Mouse (Mus musculus) gastrocnemius, adult 8-10 months (tissue): ENCODE results near the gene Ropn1. TPM values are rescaled to one million over a fixed set of nuclear protein-coding genes. Genes with fewer than 3 reads are reported as not detected.
"Not testable (repeated sequence)": the region's sequence is repeated elsewhere in the genome, so short reads cannot be mapped to it uniquely, and the experiment has no call there.

Source experiments
- DNase-seq, 2 experiments: peaks; one replicate each; pipeline ENCODE4 v3.0.0; 2022; ENCODE audit warnings: low spot score in 2 of 2
- total RNA-seq, 4 experiments: library from RNA; stranded (reverse); gene quantifications; 2 replicates each; pipeline ENCODE4 v1.2.4; 2022

Gene Ropn1
- total RNA-seq: not detected

GRCm38 (mm10) chr16:34649621-34650020 is at the start of gene Ropn1:
Gene Ropn1, plus strand, starts transcription at chr16:34649921.
- DNase-seq: no peak

GRCm38 (mm10) chr16:34601954-34602353 is 47.8 kb upstream of the Ropn1 start:
- DNase-seq: no peak

- DNase-seq: no peak
These were observed 46.6 kb upstream of the Ropn1 start for GRCm38 (mm10) chr16:34603076-34603475.

GRCm38 (mm10) chr16:34603854-34604253 is 45.9 kb upstream of the Ropn1 start:
- DNase-seq: no peak

- no peak for DNase-seq
These were observed 44.0 kb upstream of the Ropn1 start for GRCm38 (mm10) chr16:34605679-34606078.

- no peak for DNase-seq
These were observed 39.6 kb upstream of the Ropn1 start for GRCm38 (mm10) chr16:34610137-34610536.

GRCm38 (mm10) chr16:34614021-34614420 is 35.7 kb upstream of the Ropn1 start:
- no peak for DNase-seq

- no peak for DNase-seq
These were observed 22.1 kb upstream of the Ropn1 start for GRCm38 (mm10) chr16:34627591-34627990.

GRCm38 (mm10) chr16:34628397-34628796 is 21.3 kb upstream of the Ropn1 start:
- no peak for DNase-seq

- DNase-seq: no peak
These were observed 14.2 kb upstream of the Ropn1 start for GRCm38 (mm10) chr16:34635557-34635956.

- no peak for DNase-seq
These were observed 6.0 kb upstream of the Ropn1 start for GRCm38 (mm10) chr16:34643511-34644259.

GRCm38 (mm10) chr16:34653023-34653422 is 3.3 kb downstream of the Ropn1 start:
- DNase-seq: no peak

GRCm38 (mm10) chr16:34657566-34657965 is 7.8 kb downstream of the Ropn1 start:
- DNase-seq: not testable (repeated sequence)

GRCm38 (mm10) chr16:34657983-34658382 is 8.3 kb downstream of the Ropn1 start:
- no peak for DNase-seq

- no peak for DNase-seq
These were observed 8.7 kb downstream of the Ropn1 start for GRCm38 (mm10) chr16:34658388-34658787.

GRCm38 (mm10) chr16:34664553-34664952 is 14.8 kb downstream of the Ropn1 start:
- no peak for DNase-seq

GRCm38 (mm10) chr16:34667031-34667726 is 17.5 kb downstream of the Ropn1 start:
- DNase-seq: peak; percentile 15 to 37

- no peak for DNase-seq
These were observed 18.6 kb downstream of the Ropn1 start for GRCm38 (mm10) chr16:34668341-34668740.

- no peak for DNase-seq
These were observed 22.2 kb downstream of the Ropn1 start for GRCm38 (mm10) chr16:34671966-34672365.

- DNase-seq: no peak
These were observed 23.1 kb downstream of the Ropn1 start for GRCm38 (mm10) chr16:34672822-34673221.

- no peak for DNase-seq
These were observed 24.6 kb downstream of the Ropn1 start for GRCm38 (mm10) chr16:34674365-34674764.

GRCm38 (mm10) chr16:34681823-34682222 is 32.1 kb downstream of the Ropn1 start:
- no peak for DNase-seq

- no peak for DNase-seq
These were observed 40.2 kb downstream of the Ropn1 start for GRCm38 (mm10) chr16:34689879-34690278.
